Mouse (Mus musculus) B cell, adult 2 months (primary cell): ENCODE measurements around the gene 4930451I11Rik.

ENCODE experiments used
- DNase-seq, 2 experiments: peaks; one replicate each; pipeline ENCODE4 v3.0.0; 2022

Gene 4930451I11Rik

GRCm38 (mm10) chr7:126831539-126831938, at the start of gene 4930451I11Rik:
4930451I11Rik (minus strand) TSS chr7:126831639.
- no peak for DNase-seq

- DNase-seq, result no peak
Measured at GRCm38 (mm10) chr7:126881040-126881439, 49.6 kb upstream of the 4930451I11Rik start.

GRCm38 (mm10) chr7:126877239-126877638, 45.8 kb upstream of the 4930451I11Rik start:
- DNase-seq, result no peak

- DNase-seq, result no peak
Measured at GRCm38 (mm10) chr7:126870520-126870891, 39.1 kb upstream of the 4930451I11Rik start.

- no peak for DNase-seq
Measured at GRCm38 (mm10) chr7:126869780-126870519, 38.5 kb upstream of the 4930451I11Rik start.

GRCm38 (mm10) chr7:126868003-126868402, 36.6 kb upstream of the 4930451I11Rik start:
- no peak for DNase-seq

- DNase-seq, result no peak
Measured at GRCm38 (mm10) chr7:126867534-126867933, 36.1 kb upstream of the 4930451I11Rik start.

GRCm38 (mm10) chr7:126863791-126864190, 32.4 kb upstream of the 4930451I11Rik start:
- no peak for DNase-seq

- DNase-seq, result peak; percentile 86 to 89
Measured at GRCm38 (mm10) chr7:126862147-126862784, 30.8 kb upstream of the 4930451I11Rik start, which contains the start of gene Ino80e. Ino80e (minus strand) TSS chr7:126862377.

- peak; percentile 95 for DNase-seq
Measured at GRCm38 (mm10) chr7:126861429-126862130, 30.1 kb upstream of the 4930451I11Rik start, which contains the start of gene Hirip3. Hirip3 (plus strand) TSS chr7:126861972.

- DNase-seq, result no peak
Measured at GRCm38 (mm10) chr7:126860987-126861386, 29.5 kb upstream of the 4930451I11Rik start.

GRCm38 (mm10) chr7:126856741-126857420, 25.4 kb upstream of the 4930451I11Rik start:
- DNase-seq, result no peak

GRCm38 (mm10) chr7:126855641-126856040, 24.2 kb upstream of the 4930451I11Rik start:
- DNase-seq, result no peak

- no peak for DNase-seq
Measured at GRCm38 (mm10) chr7:126853454-126853853, 22.0 kb upstream of the 4930451I11Rik start.

- no peak for DNase-seq
Measured at GRCm38 (mm10) chr7:126851192-126851591, 19.8 kb upstream of the 4930451I11Rik start.

- DNase-seq, result no peak
Measured at GRCm38 (mm10) chr7:126850161-126850560, 18.7 kb upstream of the 4930451I11Rik start.

- DNase-seq, result no peak
Measured at GRCm38 (mm10) chr7:126848794-126849193, 17.4 kb upstream of the 4930451I11Rik start.

GRCm38 (mm10) chr7:126847421-126848398, 16.3 kb upstream of the 4930451I11Rik start:
- peak in 1 of 2 experiments; percentile 25 for DNase-seq

- no peak for DNase-seq
Measured at GRCm38 (mm10) chr7:126847116-126847420, 15.6 kb upstream of the 4930451I11Rik start, which contains the start of gene Doc2a. Doc2a (plus strand) TSS chr7:126847416.

- DNase-seq, result no peak
Measured at GRCm38 (mm10) chr7:126845516-126845915, 14.1 kb upstream of the 4930451I11Rik start.

GRCm38 (mm10) chr7:126843276-126843675, 11.8 kb upstream of the 4930451I11Rik start:
- DNase-seq, result no peak

- no peak for DNase-seq
Measured at GRCm38 (mm10) chr7:126833294-126833693, 1.9 kb upstream of the 4930451I11Rik start.
